Mouse (Mus musculus): ENCODE measurements at regions not wholly inside any gene's neighbourhood (a gene's known extent, or its start where the extent isn't known, plus 50 kb on each side); places are given as distances from the start of the nearest gene placed in this dataset.

GRCm38 (mm10) chr2:21280794-21281420 is 75.4 kb downstream of the Thnsl1 start:
- no peak for TF ChIP-seq CHD2 (IDR thresholded peaks at IDR 0.05; ENCODE audit: low read depth, low read length)
- TF ChIP-seq ZNF384 (IDR thresholded peaks at IDR 0.05; ENCODE audit: low read depth, low read length): no peak

Data from ES-E14 (cell line).